Mouse (Mus musculus) liver, embryonic 14.5 days (tissue): Measurements from ENCODE around the gene Cd2bp2. TPM values are rescaled to one million over a fixed set of nuclear protein-coding genes. Genes with fewer than 3 reads are reported as not detected.

Source experiments
- ATAC-seq: fragments of 200-750 bp; cut with Nextera tagmentation; 2 replicates; pipeline ENCODE4 v1.8.0; 2017; ENCODE audit warnings: moderate number of reproducible peaks, mild to moderate bottlenecking, moderate library complexity; ENCODE audit not compliant: insufficient read depth
- DNase-seq, 3 experiments: peaks; one replicate each; pipeline ENCODE4 v3.0.0-alpha.2; 2012 to 2013; ENCODE audit warnings: low read depth in 3 of 3, low spot score in 3 of 3
- H3K27ac ChIP-seq: fragments of 300-500 bp; sonication (generic); 2 replicates; pipeline ENCODE4 v1.5.1; 2014; ENCODE audit warnings: moderate library complexity, mild to moderate bottlenecking, control low read depth, inconsistent platforms
- H3K27me3 ChIP-seq: fragments of 300-500 bp; sonication (generic); 2 replicates; pipeline ENCODE4 v1.6.1; 2014; ENCODE audit warnings: mild to moderate bottlenecking, low read length, moderate library complexity; ENCODE audit not compliant: control insufficient read depth, insufficient read depth
- H3K36me3 ChIP-seq: fragments of 300-500 bp; sonication (generic); replicated peaks from 2 replicates; pipeline ENCODE4 v1.6.1; 2014; ENCODE audit warnings: low read depth; ENCODE audit not compliant: control insufficient read depth, insufficient read depth
- H3K4me1 ChIP-seq, 2 experiments: fragments of 200-500 bp in 1 of 2; fragments of 300-500 bp in 1 of 2; sonication (generic) in 1 of 2; replicated peaks; 2 replicates each; pipeline ENCODE4 v1.6.1; 2012 to 2014; ENCODE audit warnings: antibody characterized with exemption in 1 of 2, inconsistent platforms in 1 of 2, low read length in 1 of 2; ENCODE audit not compliant: control insufficient read depth in 2 of 2, insufficient read depth in 2 of 2
- H3K4me2 ChIP-seq: fragments of 300-500 bp; sonication (generic); 2 replicates; pipeline ENCODE4 v1.6.1; 2014; ENCODE audit warnings: low read depth, mild to moderate bottlenecking, control low read depth, moderate library complexity
- H3K4me3 ChIP-seq, 2 experiments: fragments of 200-500 bp in 1 of 2; fragments of 300-500 bp in 1 of 2; sonication (generic) in 1 of 2; 2 replicates each; pipeline ENCODE4 v1.5.1; 2012 to 2014; ENCODE audit warnings: low read depth in 2 of 2, low read length in 2 of 2, mild to moderate bottlenecking in 2 of 2, control low read depth in 1 of 2, inconsistent platforms in 1 of 2, moderate library complexity in 1 of 2; ENCODE audit not compliant: insufficient read depth in 1 of 2
- H3K9ac ChIP-seq: fragments of 300-500 bp; sonication (generic); replicated peaks from 2 replicates; pipeline ENCODE4 v1.6.1; 2014; ENCODE audit warnings: mild to moderate bottlenecking, control low read depth, moderate library complexity
- H3K9me3 ChIP-seq: fragments of 300-500 bp; sonication (generic); 2 replicates; pipeline ENCODE4 v1.6.1; 2016; ENCODE audit warnings: low read length, mixed read lengths; ENCODE audit not compliant: control insufficient read depth
- CTCF ChIP-seq: IDR thresholded peaks from 2 replicates; pipeline ENCODE4 v1.5.1; 2016; ENCODE audit warnings: antibody characterized with exemption, low read depth, control low read depth
- EP300 ChIP-seq: IDR thresholded peaks from 2 replicates; pipeline ENCODE4 v1.6.1; 2016; ENCODE audit warnings: antibody characterized with exemption, low read depth
- WGBS: fragments of 180-500 bp; shearing (Covaris S2); extraction: QIAGEN DNeasy Blood & Tissue Kit; methylation state at CpG from one replicate; pipeline ENCODE4 v1.1.7; 2014; ENCODE audit not compliant: insufficient replicate concordance; 5-methylcytosine and 5-hydroxymethylcytosine counted together
- polyA plus RNA-seq, 2 experiments: library from polyadenylated mRNA; depleted of rRNA in 1 of 2; stranded (reverse) in 1 of 2; unstranded in 1 of 2; fragments of >200 nt; fragmentation: Nextera tagmentation in 1 of 2; extraction: Ambion mirVana in 1 of 2; gene quantifications; 2 replicates each; pipeline versions ENCODE4 v1.2.1 to v1.2.3; 2012 to 2014

Gene Cd2bp2
- polyA plus RNA-seq, 2 experiments, result 18.4 to 27.6 TPM

DNA sequence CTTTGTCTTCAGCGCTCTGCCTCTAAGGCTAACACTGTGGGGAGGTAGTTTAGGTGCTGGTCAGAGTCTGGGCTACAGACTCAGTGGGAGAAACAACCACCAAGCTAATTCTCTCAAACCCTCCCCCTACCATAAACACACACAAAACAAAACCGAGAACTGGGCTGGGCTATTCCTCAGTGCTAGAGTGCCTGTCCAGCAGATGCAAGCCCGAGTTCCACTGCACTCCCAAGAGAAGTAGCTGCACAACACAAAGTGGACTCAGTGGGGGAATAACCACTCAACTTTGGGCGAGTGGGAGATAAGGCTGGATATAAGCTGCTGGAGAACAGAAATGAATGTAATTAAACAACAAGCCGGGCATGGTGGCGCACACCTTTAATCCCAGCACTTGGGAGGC lies 5.2 kb downstream of the Cd2bp2 start:
- ATAC-seq (no peak), DNase-seq (no peak)
- no peaks in the 10 kb centered on the region for H3K27me3 ChIP-seq
- no peak overlapping the region for H3K4me3 ChIP-seq
- H3K36me3 ChIP-seq, result peaks cover 27% of the 10 kb centered on the region
- TF ChIP-seq EP300, result no peak
- no peak for TF ChIP-seq CTCF
- peaks cover 7 to 9% of the 10 kb centered on the region in 2 experiments; a peak in 3 of 4 replicates for H3K4me1 ChIP-seq
- 80% methylated on average over 6 of the region's 6 CpGs for WGBS
- H3K9ac ChIP-seq, result no peak overlapping the region
- no peaks in the 10 kb centered on the region for H3K9me3 ChIP-seq
- H3K27ac ChIP-seq, result no peak overlapping the region
- no peak overlapping the region for H3K4me2 ChIP-seq

GRCm38 (mm10) chr7:127188305-127189276 lies 7.3 kb downstream of the Cd2bp2 start:
- H3K9ac ChIP-seq, result no peak overlapping the region
- no peak overlapping the region for H3K4me3 ChIP-seq
- TF ChIP-seq CTCF (no peak), EP300 (no peak)
- DNase-seq, result no peak
- H3K27ac ChIP-seq, result no peak overlapping the region
- WGBS, result 58% methylated on average over 17 of the region's 17 CpGs
- ATAC-seq, result no peak
- H3K36me3 ChIP-seq, result peaks cover 20% of the 10 kb centered on the region
- H3K9me3 ChIP-seq, result no peaks in the 10 kb centered on the region
- peaks cover 10 to 12% of the 10 kb centered on the region in 2 experiments for H3K4me1 ChIP-seq
- H3K4me2 ChIP-seq, result no peak overlapping the region
- no peaks in the 10 kb centered on the region for H3K27me3 ChIP-seq

DNA sequence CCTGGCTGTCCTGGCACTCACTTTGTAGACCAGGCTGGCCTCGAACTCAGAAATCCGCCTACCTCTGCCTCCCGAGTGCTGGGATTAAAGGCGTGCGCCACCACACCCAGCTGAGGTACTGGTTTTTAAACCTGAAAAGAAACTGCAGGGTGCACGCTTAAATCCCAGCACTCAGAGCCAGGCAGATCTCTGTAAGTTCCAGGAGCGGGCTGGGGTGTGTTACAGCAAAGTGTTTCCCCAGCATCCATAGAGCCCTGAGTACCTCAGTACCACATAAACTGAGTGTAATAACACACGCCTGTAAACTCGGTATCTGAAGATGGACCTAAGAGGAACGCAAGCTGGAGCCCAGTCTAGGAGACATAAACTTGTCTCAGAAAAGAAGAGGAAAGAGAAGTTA lies 8.5 kb downstream of the Cd2bp2 start:
- H3K9ac ChIP-seq, result no peak overlapping the region
- no peak overlapping the region for H3K27ac ChIP-seq
- no peak overlapping the region for H3K4me2 ChIP-seq
- 71% methylated on average over 10 of the region's 10 CpGs for WGBS
- H3K9me3 ChIP-seq, result no peaks in the 10 kb centered on the region
- DNase-seq (no peak), ATAC-seq (no peak)
- H3K4me3 ChIP-seq, result no peak overlapping the region
- TF ChIP-seq EP300, result no peak
- TF ChIP-seq CTCF, result no peak
- H3K4me1 ChIP-seq, result peaks cover 20 to 23% of the 10 kb centered on the region in 2 experiments
- no peaks in the 10 kb centered on the region for H3K27me3 ChIP-seq
- H3K36me3 ChIP-seq, result peaks cover 10% of the 10 kb centered on the region

DNA sequence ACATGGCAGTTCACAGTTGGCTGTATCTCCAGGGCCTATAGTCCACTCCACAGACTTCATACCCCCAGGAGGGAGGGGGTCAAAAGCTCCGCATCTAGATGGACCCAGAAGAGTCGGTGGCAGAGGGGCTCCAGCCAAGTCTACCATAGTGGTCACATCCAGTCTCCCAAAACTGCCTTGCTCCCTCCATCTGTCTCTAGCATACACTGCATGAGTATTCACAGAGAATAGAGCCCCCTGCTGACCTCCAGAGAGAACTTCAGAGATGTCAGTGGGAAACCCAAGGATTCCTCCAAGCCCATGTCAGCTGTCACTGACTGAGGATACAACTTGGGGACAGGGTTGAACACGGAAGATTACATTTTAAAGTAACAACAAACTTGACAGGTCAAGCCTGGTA lies 10.2 kb downstream of the Cd2bp2 start:
- H3K27ac ChIP-seq, result no peak overlapping the region
- peaks cover 20 to 29% of the 10 kb centered on the region in 2 experiments for H3K4me1 ChIP-seq
- H3K27me3 ChIP-seq, result no peaks in the 10 kb centered on the region
- WGBS, result 40% methylated on average over 3 of the region's 3 CpGs
- ATAC-seq, result no peak
- no peaks in the 10 kb centered on the region for H3K9me3 ChIP-seq
- no peaks in the 10 kb centered on the region for H3K36me3 ChIP-seq
- no peak for DNase-seq
- no peak overlapping the region for H3K9ac ChIP-seq
- H3K4me3 ChIP-seq, result no peak overlapping the region
- no peak overlapping the region for H3K4me2 ChIP-seq
- TF ChIP-seq EP300 (no peak), CTCF (peak; percentile 72)

- H3K9me3 ChIP-seq, result no peaks in the 10 kb centered on the region
- WGBS, result no CpG with 5 or more reads among the region's 1 CpGs
- H3K27me3 ChIP-seq, result no peaks in the 10 kb centered on the region
- no peak overlapping the region for H3K4me3 ChIP-seq
- peak overlapping the region; percentile 33; the same call in 1 of the 2 replicates for H3K27ac ChIP-seq
- H3K9ac ChIP-seq, result no peak overlapping the region
- no peaks in the 10 kb centered on the region for H3K36me3 ChIP-seq
- no peak for DNase-seq
- TF ChIP-seq CTCF, result no peak
- TF ChIP-seq EP300, result no peak
- peaks cover 24 to 34% of the 10 kb centered on the region in 2 experiments for H3K4me1 ChIP-seq
- no peak overlapping the region for H3K4me2 ChIP-seq
- ATAC-seq, result no peak
Observed at GRCm38 (mm10) chr7:127184720-127185119, 11.1 kb downstream of the Cd2bp2 start.
